ENCODE assay signal across 12 mouse cellular contexts in the genomic region with DNA sequence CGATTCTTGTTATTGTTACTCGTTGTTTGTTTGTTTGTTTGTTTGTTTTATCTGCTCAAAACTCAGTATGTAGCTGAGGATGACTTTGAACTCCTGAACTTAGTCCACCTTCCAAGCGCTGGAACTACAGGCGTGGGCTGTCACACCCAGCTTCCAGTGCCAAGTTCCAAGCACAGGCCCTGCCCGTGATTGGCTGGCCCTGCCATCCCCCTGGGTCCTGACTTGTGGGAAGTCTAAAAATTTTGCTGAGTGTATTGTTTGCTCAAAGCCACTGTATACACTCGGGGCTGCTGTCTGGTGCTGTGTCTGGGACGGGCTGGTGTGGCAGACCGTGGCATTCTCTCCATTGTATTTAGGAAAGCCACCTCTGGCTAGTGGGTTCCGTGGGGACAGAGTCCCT. TPM values are rescaled to one million over a fixed set of nuclear protein-coding genes. Genes with fewer than 3 reads are reported as not detected.
DNase-seq lines count a peak whose midpoint lies in the region; ATAC-seq lines count a peak whose summit lies in the region.
"Had no signal": no experiment of that assay in that cellular context is flagged by ENCODE, and none has a peak within 500 bp of the region (broad histone marks: within the 10 kb centered on the region; RNA-seq: fewer than 3 reads in every experiment).

No protein-coding gene starts in this region.

- no peaks in the 10 kb centered on the region for H3K9me3 ChIP-seq in heart, embryonic 12.5 days (replicated peaks)
- H3K9me3 ChIP-seq in kidney, embryonic 15.5 days (replicated peaks): no peaks in the 10 kb centered on the region
- H3K9me3 ChIP-seq: G1E had no signal

- H3K9ac ChIP-seq in heart, embryonic 12.5 days: no peak overlapping the region
- H3K9ac ChIP-seq in kidney, embryonic 15.5 days: no peak overlapping the region

- no peak overlapping the region for H3K4me2 ChIP-seq in heart, embryonic 12.5 days
- no peak overlapping the region for H3K4me2 ChIP-seq in kidney, embryonic 15.5 days

- ATAC-seq in heart, embryonic 12.5 days (ENCODE audit: insufficient number of reproducible peaks, low FRiP score): no peak
- ATAC-seq in kidney, embryonic 15.5 days (replicated peaks; ENCODE audit: low FRiP score): no peak
- ATAC-seq in CD4-positive, CD25-positive, alpha-beta regulatory T cell, adult 4 months: no peak
- no peak for ATAC-seq in monocyte, adult 5-6 weeks (replicated peaks; ENCODE audit: insufficient number of reproducible peaks, low FRiP score, low TSS enrichment, poor library complexity, severe bottlenecking)
- no peak for ATAC-seq in frontal cortex, adult (ENCODE audit: low TSS enrichment)

- H3K27ac ChIP-seq in heart, embryonic 12.5 days (ENCODE audit: poor library complexity, severe bottlenecking): peak overlapping the region; percentile 31
- peak overlapping the region; percentile 91 for H3K27ac ChIP-seq in kidney, embryonic 15.5 days

- no peaks in the 10 kb centered on the region for H3K27me3 ChIP-seq in heart, embryonic 12.5 days (replicated peaks)
- no peaks in the 10 kb centered on the region for H3K27me3 ChIP-seq in kidney, embryonic 15.5 days

- WGBS in heart, embryonic 12.5 days: 65% methylated on average over 9 of the region's 9 CpGs
- WGBS in kidney, embryonic 15.5 days: 55% methylated on average over 9 of the region's 9 CpGs

- DNase-seq in layer of hippocampus, adult 9-11 months: peak; percentile 61
- DNase-seq in layer of hippocampus, adult 9-10 months (ENCODE audit: low spot score): no peak
- DNase-seq in lung, postnatal 36 days: peak; percentile 71
- DNase-seq: adrenal gland, postnatal 25 days; thymus, postnatal 4 days had no signal

- H3K4me1 ChIP-seq in heart, embryonic 12.5 days (replicated peaks): peaks cover 75% of the 10 kb centered on the region
- peaks cover 82% of the 10 kb centered on the region for H3K4me1 ChIP-seq in kidney, embryonic 15.5 days

- no peak overlapping the region for H3K4me3 ChIP-seq in heart, embryonic 12.5 days
- no peak overlapping the region for H3K4me3 ChIP-seq in kidney, embryonic 15.5 days (replicated peaks)
- H3K4me3 ChIP-seq: myocyte had no signal

- H3K36me3 ChIP-seq in heart, embryonic 12.5 days: peaks cover 19% of the 10 kb centered on the region
- H3K36me3 ChIP-seq in kidney, embryonic 15.5 days: peaks cover 18% of the 10 kb centered on the region

RNA-seq across cellular contexts. Expression of a gene that starts 37.4 kb away (rescaled TPM):
- 1,569 and 1,607 TPM in 2 replicates for polyA plus RNA-seq in heart, embryonic 12.5 days (2016; fragmentation: Nextera tagmentation; extraction: Ambion mirVana)
- 633 and 674 TPM in 2 replicates for polyA plus RNA-seq in kidney, embryonic 15.5 days (2015; fragmentation: Nextera tagmentation; extraction: Ambion mirVana)
- 10 to 100 TPM; 22.4 to 23.9 TPM for polyA plus RNA-seq in CD4-positive, CD25-positive, alpha-beta regulatory T cell, adult 4 months (2017; shearing (Covaris generic))
- 23.3 to 27.2 TPM (median 24.2 TPM) in 3 replicates for total RNA-seq in monocyte, adult 5-6 weeks (2017)

RNA-seq across cellular contexts. Expression of a gene that starts 53.2 kb away (rescaled TPM):
- polyA plus RNA-seq in heart, embryonic 12.5 days (2016; fragmentation: Nextera tagmentation; extraction: Ambion mirVana): 13.5 and 13.7 TPM in 2 replicates
- polyA plus RNA-seq in kidney, embryonic 15.5 days (2015; fragmentation: Nextera tagmentation; extraction: Ambion mirVana): 20.1 and 20.5 TPM in 2 replicates
- polyA plus RNA-seq in CD4-positive, CD25-positive, alpha-beta regulatory T cell, adult 4 months (2017; shearing (Covaris generic)): 1 to 10 TPM; 4.1 to 7.0 TPM
- 55.9 to 77.3 TPM (median 60.7 TPM) in 3 replicates for total RNA-seq in monocyte, adult 5-6 weeks (2017)

Comparison
In these comparisons a context has a peak if more than half of its experiments do, and no peak if none do; other contexts are left out.
1. RNA of a gene that starts 37.4 kb away (polyA plus RNA-seq): 1,569 to 1,607 TPM in heart, embryonic 12.5 days and 633 to 674 TPM in kidney, embryonic 15.5 days; 22.4 to 23.9 TPM in CD4-positive, CD25-positive, alpha-beta regulatory T cell, adult 4 months; every median in the first group is over 10 times any median in the second.